Mouse (Mus musculus): ENCODE results near the gene E2f8. TPM values are rescaled to one million over a fixed set of nuclear protein-coding genes. Genes with fewer than 3 reads are reported as not detected.

E2f8 gene
- polyA plus RNA-seq, 1 experiment: 36.3 TPM

- no peak overlapping the region for H3K4me3 ChIP-seq (replicated peaks; ENCODE audit: control insufficient read depth, low read depth, low read length)
- peaks cover 4% of the 10 kb centered on the region; the same call in 1 of the 2 replicates for H3K4me1 ChIP-seq (ENCODE audit: control insufficient read depth, insufficient read depth, low read length)
- no peak overlapping the region for H3K27ac ChIP-seq (ENCODE audit: control insufficient read depth, insufficient read depth, low read depth, low read length, poor library complexity)
- no peak for TF ChIP-seq POLR2A (IDR thresholded peaks at IDR 0.05; ENCODE audit: borderline replicate concordance, control insufficient read depth, low read depth, low read length)
These were observed 17.2 kb downstream of the E2f8 start for GRCm38 (mm10) chr7:48864199-48864598.

DNA sequence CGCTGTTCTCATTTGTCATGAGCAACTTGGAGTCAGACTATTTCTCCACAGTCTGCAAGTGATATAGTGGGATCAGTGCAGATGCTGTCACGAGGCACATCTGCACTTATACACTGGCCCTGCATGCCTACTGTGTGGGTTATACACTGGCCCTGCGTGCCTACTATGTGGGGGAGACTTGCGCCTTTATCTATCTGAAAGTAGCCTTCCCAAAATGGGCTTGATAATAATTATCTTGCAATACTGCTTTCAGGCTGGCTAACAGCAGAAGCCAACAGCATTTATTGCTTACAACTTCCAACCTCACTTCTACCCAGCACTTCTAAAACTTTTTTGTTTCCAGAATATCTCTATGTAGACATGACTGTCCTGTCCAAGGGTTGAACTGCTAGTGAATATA, 19.6 kb downstream of the E2f8 start:
- no peak for TF ChIP-seq POLR2A (IDR thresholded peaks at IDR 0.05; ENCODE audit: borderline replicate concordance, control insufficient read depth, low read depth, low read length)
- TF ChIP-seq CTCF (IDR thresholded peaks at IDR 0.05; ENCODE audit: control insufficient read depth, insufficient read depth, low read length): no peak
- WGBS: 52% methylated on average over 4 of the region's 4 CpGs
- H3K4me1 ChIP-seq (ENCODE audit: control insufficient read depth, insufficient read depth, low read length): peaks cover 4% of the 10 kb centered on the region; the same call in 1 of the 2 replicates

DNA sequence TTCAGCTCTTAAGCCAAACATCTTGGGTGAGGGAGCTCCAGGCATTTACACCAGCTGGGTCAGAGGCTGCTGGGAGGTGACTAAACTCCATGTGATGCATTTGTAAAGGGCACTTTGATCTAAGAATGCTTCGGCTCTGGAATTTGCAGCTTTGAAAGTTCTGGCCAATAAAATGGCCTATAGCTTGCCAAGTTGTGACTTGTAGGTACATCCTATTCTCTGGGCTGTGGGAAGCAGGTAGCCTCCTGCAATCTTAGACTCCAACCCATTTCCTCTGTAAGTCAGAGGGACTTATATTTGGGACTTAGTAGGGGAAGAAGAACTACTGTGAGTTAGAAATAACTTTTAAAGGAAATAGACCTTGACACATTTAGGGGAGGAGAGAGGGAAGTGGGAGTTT, 20.4 kb downstream of the E2f8 start:
- Histone ChIP-seq H3K4me3 (replicated peaks; ENCODE audit: control insufficient read depth, low read depth, low read length) (no peak overlapping the region), H3K4me1 (ENCODE audit: control insufficient read depth, insufficient read depth, low read length) (peaks cover 4% of the 10 kb centered on the region; the same call in 1 of the 2 replicates), H3K27ac (ENCODE audit: control insufficient read depth, insufficient read depth, low read depth, low read length, poor library complexity) (no peak overlapping the region)
- TF ChIP-seq CTCF (IDR thresholded peaks at IDR 0.05; ENCODE audit: control insufficient read depth, insufficient read depth, low read length) (no peak), POLR2A (IDR thresholded peaks at IDR 0.05; ENCODE audit: borderline replicate concordance, control insufficient read depth, low read depth, low read length) (no peak)
- WGBS: 17% methylated on average over 1 of the region's 1 CpGs

More for the DNA sequence above, 19.6 kb downstream of the E2f8 start:
- Histone ChIP-seq H3K4me3 (replicated peaks; ENCODE audit: control insufficient read depth, low read depth, low read length) (no peak overlapping the region), H3K27ac (ENCODE audit: control insufficient read depth, insufficient read depth, low read depth, low read length, poor library complexity) (no peak overlapping the region)

GRCm38 (mm10) chr7:48859362-48859761, 22.0 kb downstream of the E2f8 start:
- Histone ChIP-seq H3K4me3 (replicated peaks; ENCODE audit: control insufficient read depth, low read depth, low read length) (no peak overlapping the region), H3K27ac (ENCODE audit: control insufficient read depth, insufficient read depth, low read depth, low read length, poor library complexity) (no peak overlapping the region), H3K4me1 (ENCODE audit: control insufficient read depth, insufficient read depth, low read length) (peaks cover 4% of the 10 kb centered on the region; the same call in 1 of the 2 replicates)
- TF ChIP-seq CTCF (IDR thresholded peaks at IDR 0.05; ENCODE audit: control insufficient read depth, insufficient read depth, low read length): no peak
- TF ChIP-seq POLR2A (IDR thresholded peaks at IDR 0.05; ENCODE audit: borderline replicate concordance, control insufficient read depth, low read depth, low read length): no peak
- 17% methylated on average over 4 of the region's 4 CpGs for WGBS

DNA sequence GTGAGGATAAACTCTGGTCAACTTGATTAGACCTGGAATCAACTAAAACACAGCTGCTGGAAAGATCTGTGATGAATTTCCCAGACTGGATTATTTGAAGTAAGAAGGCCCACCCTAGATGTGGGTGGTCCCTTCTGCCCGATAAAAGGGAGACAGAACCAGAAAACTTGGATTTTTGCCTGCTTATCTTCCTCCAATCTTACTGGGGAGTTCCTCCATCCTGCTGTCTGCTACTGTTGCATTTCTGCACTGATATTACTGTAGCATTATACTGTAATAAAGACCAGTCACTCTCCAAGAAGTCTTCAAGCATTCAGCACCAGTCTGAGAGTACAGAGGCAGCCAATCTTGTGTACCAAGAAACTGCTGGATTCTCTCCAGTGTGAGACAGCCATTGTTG, 23.1 kb downstream of the E2f8 start:
- Histone ChIP-seq H3K27ac (ENCODE audit: control insufficient read depth, insufficient read depth, low read depth, low read length, poor library complexity) (no peak overlapping the region), H3K4me3 (replicated peaks; ENCODE audit: control insufficient read depth, low read depth, low read length) (no peak overlapping the region), H3K4me1 (ENCODE audit: control insufficient read depth, insufficient read depth, low read length) (peaks cover 4% of the 10 kb centered on the region; the same call in 1 of the 2 replicates)
- no peak for TF ChIP-seq POLR2A (IDR thresholded peaks at IDR 0.05; ENCODE audit: borderline replicate concordance, control insufficient read depth, low read depth, low read length)
- no peak for TF ChIP-seq CTCF (IDR thresholded peaks at IDR 0.05; ENCODE audit: control insufficient read depth, insufficient read depth, low read length)
- 39% methylated on average over 1 of the region's 1 CpGs for WGBS

DNA sequence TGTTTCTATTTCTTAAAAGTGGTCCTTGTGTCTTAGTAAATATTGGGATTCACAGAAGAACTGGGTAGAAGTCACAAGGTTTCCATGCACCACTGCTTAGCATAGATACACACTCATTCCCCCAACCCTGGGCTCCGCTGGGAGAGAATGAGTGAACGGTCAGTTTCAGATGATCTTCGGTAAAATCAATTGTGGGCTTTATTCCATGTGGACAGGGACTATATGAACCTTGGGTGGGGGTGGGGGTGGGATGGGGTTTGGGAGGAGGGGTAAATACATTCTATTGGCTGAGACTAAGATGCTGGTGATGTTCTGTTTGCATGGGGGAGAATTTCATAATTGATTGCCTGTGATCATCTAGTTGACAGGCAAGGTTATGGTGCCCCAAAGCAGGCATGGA, 25.9 kb downstream of the E2f8 start:
- Histone ChIP-seq H3K4me1 (ENCODE audit: control insufficient read depth, insufficient read depth, low read length) (0 out of 2 replicates have a peak, but pooled peaks cover 2% of the 10 kb centered on the region), H3K27ac (ENCODE audit: control insufficient read depth, insufficient read depth, low read depth, low read length, poor library complexity) (no peak overlapping the region), H3K4me3 (replicated peaks; ENCODE audit: control insufficient read depth, low read depth, low read length) (no peak overlapping the region)
- 92% methylated on average over 3 of the region's 3 CpGs for WGBS
- no peak for TF ChIP-seq POLR2A (IDR thresholded peaks at IDR 0.05; ENCODE audit: borderline replicate concordance, control insufficient read depth, low read depth, low read length)
- TF ChIP-seq CTCF (IDR thresholded peaks at IDR 0.05; ENCODE audit: control insufficient read depth, insufficient read depth, low read length): no peak

DNA sequence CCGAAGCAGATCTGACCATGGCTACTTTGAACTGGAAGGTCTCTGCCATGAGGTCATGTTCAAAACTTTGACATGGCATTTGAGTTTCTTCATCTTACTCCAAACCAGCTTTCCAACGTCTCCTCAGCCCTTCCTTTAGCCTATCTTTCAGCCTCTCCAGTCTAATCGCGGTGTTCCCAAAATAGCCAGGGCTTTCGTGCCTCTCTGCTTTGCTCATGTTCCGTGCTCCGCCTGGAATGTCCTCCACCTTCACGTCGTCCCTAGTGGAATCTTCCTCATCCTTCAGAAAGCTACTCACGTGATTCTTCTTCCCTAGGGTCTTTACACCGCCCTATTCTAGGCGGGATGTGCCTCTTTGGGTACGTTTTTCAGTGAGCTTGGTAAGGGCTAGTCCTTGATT, 27.9 kb downstream of the E2f8 start:
- Histone ChIP-seq H3K27ac (ENCODE audit: control insufficient read depth, insufficient read depth, low read depth, low read length, poor library complexity) (no peak overlapping the region), H3K4me3 (replicated peaks; ENCODE audit: control insufficient read depth, low read depth, low read length) (no peak overlapping the region), H3K4me1 (ENCODE audit: control insufficient read depth, insufficient read depth, low read length) (no peaks in the 10 kb centered on the region)
- 86% methylated on average over 13 of the region's 13 CpGs for WGBS
- TF ChIP-seq POLR2A (IDR thresholded peaks at IDR 0.05; ENCODE audit: borderline replicate concordance, control insufficient read depth, low read depth, low read length): no peak
- no peak for TF ChIP-seq CTCF (IDR thresholded peaks at IDR 0.05; ENCODE audit: control insufficient read depth, insufficient read depth, low read length)

DNA sequence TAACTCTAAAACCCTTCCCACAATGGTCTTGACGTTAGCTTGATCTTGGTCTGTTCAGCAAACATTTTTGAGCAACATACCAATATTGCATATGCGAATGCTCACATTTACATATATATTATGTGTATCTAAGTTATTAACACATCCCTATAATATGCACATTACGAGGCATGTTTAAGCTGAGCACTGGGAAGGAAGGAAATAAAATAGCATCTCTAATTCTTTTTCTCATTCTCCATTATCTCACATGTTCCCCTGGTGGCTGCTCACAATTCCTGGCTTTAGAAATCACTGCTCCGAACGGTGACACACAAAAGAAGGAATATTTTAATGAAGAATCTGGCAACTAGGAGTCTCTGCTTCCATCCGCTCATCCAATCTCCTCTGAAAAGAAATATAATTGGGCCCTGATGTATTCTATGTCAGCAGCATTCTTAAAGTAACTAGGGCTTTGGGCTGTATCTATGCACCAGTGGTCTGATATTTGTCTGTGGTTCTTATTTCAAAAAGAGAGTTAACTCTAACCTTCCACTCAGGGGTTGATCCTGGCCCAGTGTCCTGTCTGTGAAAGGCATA, 29.8 kb downstream of the E2f8 start:
- no peak for TF ChIP-seq CTCF (IDR thresholded peaks at IDR 0.05; ENCODE audit: control insufficient read depth, insufficient read depth, low read length)
- no peak for TF ChIP-seq POLR2A (IDR thresholded peaks at IDR 0.05; ENCODE audit: borderline replicate concordance, control insufficient read depth, low read depth, low read length)
- H3K4me1 ChIP-seq (ENCODE audit: control insufficient read depth, insufficient read depth, low read length): no peaks in the 10 kb centered on the region
- no peak overlapping the region for H3K27ac ChIP-seq (ENCODE audit: control insufficient read depth, insufficient read depth, low read depth, low read length, poor library complexity)
- no peak overlapping the region for H3K4me3 ChIP-seq (replicated peaks; ENCODE audit: control insufficient read depth, low read depth, low read length)
- WGBS: 84% methylated on average over 6 of the region's 6 CpGs

All from bone marrow, adult 2 months (tissue).